Mouse (Mus musculus): ENCODE measurements around the gene Zcchc12. TPM values are rescaled to one million over a fixed set of nuclear protein-coding genes. Genes with fewer than 3 reads are reported as not detected.

The Zcchc12 gene
- 16.6 and 17.3 TPM in 2 replicates for polyA plus RNA-seq (2015; fragmentation: Nextera tagmentation; extraction: Ambion mirVana)

DNA sequence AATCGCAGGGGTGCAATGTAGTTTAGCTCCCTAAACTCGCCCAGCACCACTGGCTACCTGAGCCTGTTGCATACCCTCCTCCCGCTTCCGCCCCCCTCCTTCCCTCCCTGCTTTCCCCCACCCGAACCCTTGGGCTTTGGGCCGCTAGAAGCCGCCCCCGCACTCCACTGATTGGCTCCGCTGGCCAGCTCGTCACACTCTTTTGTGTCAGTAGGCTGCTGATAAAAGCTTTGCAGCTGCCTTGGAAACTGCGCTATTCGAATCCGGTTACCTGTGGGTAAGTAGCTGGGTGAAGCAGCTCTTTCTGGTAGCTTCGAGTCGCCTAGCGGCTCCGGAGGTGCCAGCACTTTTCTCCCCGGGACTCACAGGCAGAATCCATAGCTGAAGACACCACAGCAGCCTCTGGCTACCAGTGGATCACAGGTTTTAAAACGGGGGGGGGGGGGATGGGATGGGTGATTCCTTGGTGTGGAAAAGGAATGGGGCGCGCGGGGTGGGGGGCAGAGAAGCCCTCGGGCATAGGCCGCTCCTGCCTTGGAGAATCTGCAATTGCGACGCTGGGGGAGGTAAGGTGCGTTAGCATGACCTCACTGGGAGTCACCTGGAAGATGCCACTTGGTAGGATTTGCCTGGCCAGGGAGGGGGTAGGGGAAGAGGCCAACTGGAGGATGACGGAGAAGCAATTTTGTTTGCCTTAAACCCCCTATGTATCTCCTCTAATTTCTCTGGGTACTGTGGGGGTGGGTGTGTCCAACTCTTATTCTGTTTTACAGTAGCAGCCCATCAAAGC, at the start of gene Zcchc12:
Gene Zcchc12, plus strand, starts transcription at position 169 of the 790 bp plus-strand sequence.
- Histone ChIP-seq H3K27ac (no peak within 1 kb of the TSS), H3K36me3 (no peaks in the 10 kb centered on the region), H3K9ac (no peak within 1 kb of the TSS), H3K4me3 (replicated peaks) (peak within 1 kb of the TSS; percentile 11; the same call in 1 of the 2 replicates), H3K27me3 (replicated peaks) (no peaks in the 10 kb centered on the region), H3K4me2 (peak within 1 kb of the TSS; percentile 41), H3K4me1 (no peaks in the 10 kb centered on the region), H3K9me3 (no peaks in the 10 kb centered on the region)
- ATAC-seq (ENCODE audit: insufficient read depth, low FRiP score, low read depth): 0 out of 2 replicates have a peak, but pooled peaks have one; percentile 47
- whole genome bisulfite sequencing: 22% methylated on average over 27 of the region's 28 CpGs

DNA sequence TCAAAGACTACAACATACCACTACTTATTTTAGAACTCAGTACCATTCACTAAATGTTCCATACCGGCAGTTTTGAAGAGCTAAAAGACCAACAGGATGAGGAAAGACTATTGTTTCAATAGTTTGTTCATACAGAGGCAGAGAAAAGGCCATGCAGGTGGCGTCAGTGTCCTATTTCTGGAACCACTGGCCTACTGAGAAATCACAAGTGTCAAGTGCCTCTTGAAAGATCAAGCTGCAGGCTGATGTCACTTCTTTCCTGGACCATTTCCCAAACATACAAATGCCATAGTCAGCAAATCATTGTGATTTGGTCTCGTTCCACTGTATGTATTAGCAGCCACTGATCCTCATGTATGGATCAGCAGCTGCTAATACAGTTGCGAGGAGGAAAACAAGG, 49.0 kb upstream of the Zcchc12 start:
- Histone ChIP-seq H3K9me3 (no peaks in the 10 kb centered on the region), H3K27ac (no peak overlapping the region), H3K9ac (no peak overlapping the region), H3K27me3 (replicated peaks) (no peaks in the 10 kb centered on the region), H3K4me2 (no peak overlapping the region), H3K4me1 (no peaks in the 10 kb centered on the region), H3K4me3 (replicated peaks) (no peak overlapping the region), H3K36me3 (no peaks in the 10 kb centered on the region)
- WGBS: 59% methylated on average over 4 of the region's 4 CpGs
- ATAC-seq (ENCODE audit: insufficient read depth, low FRiP score, low read depth): no peak

DNA sequence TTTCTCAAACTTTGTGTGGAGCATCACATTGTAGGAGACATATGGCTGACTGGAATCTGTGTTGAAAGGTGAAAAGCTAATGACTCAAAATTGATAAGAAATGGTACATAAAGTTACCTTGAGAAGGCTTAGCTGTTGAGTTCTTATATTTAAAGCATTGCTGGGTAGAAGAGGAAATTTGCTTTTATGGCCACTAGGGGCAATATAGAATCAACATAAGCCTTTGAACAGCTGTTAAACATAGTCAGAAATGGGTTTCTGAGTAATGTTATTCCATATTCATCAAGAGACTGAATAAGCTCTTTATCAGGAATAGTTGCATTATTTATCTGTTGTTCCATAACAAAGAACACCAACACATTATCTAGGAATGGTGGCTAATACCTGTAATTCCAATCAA, 45.6 kb upstream of the Zcchc12 start:
- Histone ChIP-seq H3K9ac (no peak overlapping the region), H3K4me1 (no peaks in the 10 kb centered on the region), H3K27ac (no peak overlapping the region), H3K9me3 (no peaks in the 10 kb centered on the region), H3K27me3 (replicated peaks) (no peaks in the 10 kb centered on the region), H3K4me2 (no peak overlapping the region), H3K36me3 (no peaks in the 10 kb centered on the region), H3K4me3 (replicated peaks) (no peak overlapping the region)
- ATAC-seq (ENCODE audit: insufficient read depth, low FRiP score, low read depth): no peak

DNA sequence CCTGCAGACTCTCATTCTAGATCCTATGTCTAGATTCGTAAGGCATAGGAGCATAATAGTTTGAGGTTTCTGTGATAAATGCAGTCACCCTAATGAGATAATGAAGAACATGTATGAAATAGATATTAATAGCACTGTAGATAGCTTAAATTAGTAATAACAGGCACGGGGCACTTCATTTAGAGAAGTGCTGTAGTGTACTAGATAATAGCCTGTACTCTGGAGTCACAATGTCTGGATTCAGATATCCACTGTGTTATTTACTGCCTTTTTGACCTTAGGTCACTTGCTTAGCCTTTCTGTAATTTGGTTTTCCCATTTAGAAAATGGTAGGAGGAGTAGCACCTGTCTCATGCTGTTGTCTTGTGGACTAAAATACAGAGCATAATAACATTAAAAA, 39.0 kb upstream of the Zcchc12 start:
- WGBS: 68% methylated on average over 2 of the region's 2 CpGs
- Histone ChIP-seq H3K27ac (no peak overlapping the region), H3K9ac (no peak overlapping the region), H3K9me3 (no peaks in the 10 kb centered on the region), H3K36me3 (no peaks in the 10 kb centered on the region), H3K4me1 (no peaks in the 10 kb centered on the region), H3K4me3 (replicated peaks) (no peak overlapping the region), H3K27me3 (replicated peaks) (no peaks in the 10 kb centered on the region), H3K4me2 (no peak overlapping the region)
- no peak for ATAC-seq (ENCODE audit: insufficient read depth, low FRiP score, low read depth)

DNA sequence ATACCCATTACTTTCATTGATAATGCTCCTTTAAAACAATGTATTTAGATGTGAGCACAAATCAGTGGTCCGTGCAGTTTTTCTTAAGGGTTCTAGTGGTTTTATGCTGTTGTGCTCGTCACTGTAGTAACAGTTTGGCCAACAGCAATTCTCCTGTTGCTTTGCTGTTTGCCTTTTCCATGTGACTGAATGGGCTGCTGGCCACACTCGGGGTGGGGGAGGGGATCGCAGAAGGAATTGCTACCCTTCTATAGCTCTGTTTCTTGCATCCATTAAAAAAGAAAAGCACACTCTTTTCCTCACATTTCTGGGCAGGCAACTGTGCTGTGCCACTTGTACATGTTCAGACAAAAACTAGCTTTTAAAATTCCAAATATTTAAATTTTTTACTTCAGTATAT, 34.1 kb upstream of the Zcchc12 start:
- Histone ChIP-seq H3K36me3 (no peaks in the 10 kb centered on the region), H3K4me2 (no peak overlapping the region), H3K4me1 (no peaks in the 10 kb centered on the region), H3K4me3 (replicated peaks) (no peak overlapping the region), H3K9ac (no peak overlapping the region), H3K27me3 (replicated peaks) (no peaks in the 10 kb centered on the region), H3K27ac (no peak overlapping the region), H3K9me3 (no peaks in the 10 kb centered on the region)
- ATAC-seq (ENCODE audit: insufficient read depth, low FRiP score, low read depth): no peak
- WGBS: 35% methylated on average over 4 of the region's 4 CpGs

DNA sequence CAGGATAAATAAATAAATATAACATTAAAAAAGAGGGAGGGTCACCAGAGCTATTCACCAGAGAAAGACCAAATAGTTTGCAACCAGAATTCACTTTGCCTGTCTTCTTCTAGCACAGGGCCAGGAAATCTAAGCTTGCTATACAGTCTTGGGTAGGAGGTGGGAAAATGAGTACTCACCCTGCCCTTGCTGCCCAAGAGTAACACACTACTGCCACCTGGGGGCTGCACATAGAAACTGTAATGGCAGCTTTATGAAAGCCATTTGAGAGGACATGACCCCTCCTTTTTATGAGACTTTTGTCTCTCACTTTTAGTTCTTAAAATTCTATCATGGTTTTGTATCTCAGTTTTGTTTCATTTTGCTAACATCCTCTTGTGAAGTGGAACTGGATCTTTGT, 12.1 kb upstream of the Zcchc12 start:
- Histone ChIP-seq H3K9ac (no peak overlapping the region), H3K27ac (no peak overlapping the region), H3K4me2 (no peak overlapping the region), H3K4me3 (replicated peaks) (no peak overlapping the region), H3K27me3 (replicated peaks) (no peaks in the 10 kb centered on the region), H3K4me1 (no peaks in the 10 kb centered on the region), H3K36me3 (no peaks in the 10 kb centered on the region), H3K9me3 (no peaks in the 10 kb centered on the region)
- ATAC-seq (ENCODE audit: insufficient read depth, low FRiP score, low read depth): no peak

DNA sequence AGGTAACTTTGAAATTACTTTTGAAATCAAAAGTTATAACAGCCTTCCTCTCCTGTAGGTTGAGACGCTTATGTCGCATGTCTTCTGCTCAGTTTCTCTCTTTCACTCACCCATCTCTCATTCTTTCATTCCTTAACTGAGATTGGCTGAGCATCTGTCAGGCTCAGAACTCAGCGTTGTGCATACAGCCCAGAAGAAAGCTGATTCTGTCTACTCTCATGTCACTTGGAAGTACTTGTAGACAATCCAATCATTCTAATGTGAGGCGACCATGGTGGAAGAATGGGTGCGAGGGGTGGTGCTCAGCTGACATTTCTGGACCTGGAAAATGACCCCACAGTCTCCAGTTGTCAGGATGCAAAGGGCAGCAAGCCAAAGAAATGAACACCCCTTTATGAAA, 9.7 kb upstream of the Zcchc12 start:
- Histone ChIP-seq H3K9me3 (no peaks in the 10 kb centered on the region), H3K4me1 (no peaks in the 10 kb centered on the region), H3K27me3 (replicated peaks) (no peaks in the 10 kb centered on the region), H3K4me2 (no peak overlapping the region), H3K9ac (no peak overlapping the region), H3K4me3 (replicated peaks) (no peak overlapping the region), H3K36me3 (no peaks in the 10 kb centered on the region), H3K27ac (no peak overlapping the region)
- 69% methylated on average over 5 of the region's 5 CpGs for WGBS
- ATAC-seq (ENCODE audit: insufficient read depth, low FRiP score, low read depth): no peak

DNA sequence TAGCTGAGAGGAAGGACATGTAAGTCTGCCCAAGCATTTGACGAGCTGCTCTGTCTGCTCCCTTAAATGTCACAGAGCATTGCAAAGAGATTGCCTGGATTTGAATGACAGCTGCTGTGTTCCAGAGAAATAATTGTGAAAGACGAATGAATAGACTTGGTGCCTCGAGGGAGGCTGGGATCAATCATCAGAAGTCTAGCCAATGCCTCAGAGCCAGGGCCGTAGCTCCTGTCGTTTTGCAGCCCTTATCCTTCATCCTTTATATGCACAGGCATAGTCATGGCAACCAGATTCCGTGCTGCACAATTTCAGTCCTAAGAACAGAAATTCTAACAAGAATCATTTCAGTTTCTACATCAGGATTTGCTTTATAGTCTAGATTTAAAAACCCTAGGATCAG, 9.3 kb upstream of the Zcchc12 start:
- Histone ChIP-seq H3K27me3 (replicated peaks) (no peaks in the 10 kb centered on the region), H3K4me3 (replicated peaks) (no peak overlapping the region), H3K9ac (no peak overlapping the region), H3K4me2 (no peak overlapping the region), H3K36me3 (no peaks in the 10 kb centered on the region), H3K9me3 (no peaks in the 10 kb centered on the region), H3K27ac (no peak overlapping the region), H3K4me1 (no peaks in the 10 kb centered on the region)
- ATAC-seq (ENCODE audit: insufficient read depth, low FRiP score, low read depth): no peak
- WGBS: 50% methylated on average over 6 of the region's 6 CpGs

DNA sequence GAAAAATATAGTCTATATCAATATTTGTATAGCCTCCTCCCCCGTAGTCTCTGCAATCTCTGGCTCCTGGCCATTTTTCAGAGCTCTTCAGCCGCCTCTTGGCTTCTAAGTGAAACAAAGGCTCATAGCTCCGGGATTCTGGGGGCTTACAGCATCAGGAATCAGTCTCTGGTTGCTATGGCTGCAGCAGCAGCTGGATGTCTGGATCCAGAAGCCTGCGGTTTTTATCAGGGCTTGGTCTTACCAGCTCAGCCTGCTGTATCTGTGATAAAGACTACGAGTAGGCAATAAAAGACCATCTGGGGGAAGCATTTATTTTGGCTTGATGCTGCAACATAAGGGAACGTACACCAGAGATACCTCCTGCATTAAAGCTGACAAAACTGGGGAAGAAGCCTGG, 1.8 kb upstream of the Zcchc12 start:
- WGBS: 22% methylated on average over 6 of the region's 6 CpGs
- no peak for ATAC-seq (ENCODE audit: insufficient read depth, low FRiP score, low read depth)
- Histone ChIP-seq H3K4me1 (no peaks in the 10 kb centered on the region), H3K9ac (no peak overlapping the region), H3K27me3 (replicated peaks) (no peaks in the 10 kb centered on the region), H3K9me3 (no peaks in the 10 kb centered on the region), H3K4me3 (replicated peaks) (no peak overlapping the region), H3K36me3 (no peaks in the 10 kb centered on the region), H3K27ac (no peak overlapping the region), H3K4me2 (no peak overlapping the region)

DNA sequence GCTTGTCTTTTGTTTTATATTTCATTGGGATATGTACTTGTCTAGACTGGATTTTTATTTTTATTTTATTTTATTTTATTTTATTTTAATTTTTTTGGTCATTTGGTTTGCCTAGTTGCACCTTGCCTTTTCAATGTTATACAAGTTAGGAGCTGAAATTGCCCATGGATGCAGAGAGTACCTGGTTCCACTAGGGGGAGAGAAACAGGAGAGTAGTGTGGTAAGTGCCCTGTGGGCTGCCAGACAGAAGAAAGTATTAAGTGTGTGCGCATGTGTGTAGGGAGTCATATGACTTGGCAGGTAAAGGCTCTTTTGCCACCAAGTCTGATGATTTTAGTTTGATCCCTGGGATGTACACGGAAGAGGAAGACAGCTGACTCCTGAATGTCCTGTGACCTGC, 13.8 kb downstream of the Zcchc12 start:
- WGBS: 56% methylated on average over 2 of the region's 2 CpGs
- H3K4me1 ChIP-seq: no peaks in the 10 kb centered on the region

DNA sequence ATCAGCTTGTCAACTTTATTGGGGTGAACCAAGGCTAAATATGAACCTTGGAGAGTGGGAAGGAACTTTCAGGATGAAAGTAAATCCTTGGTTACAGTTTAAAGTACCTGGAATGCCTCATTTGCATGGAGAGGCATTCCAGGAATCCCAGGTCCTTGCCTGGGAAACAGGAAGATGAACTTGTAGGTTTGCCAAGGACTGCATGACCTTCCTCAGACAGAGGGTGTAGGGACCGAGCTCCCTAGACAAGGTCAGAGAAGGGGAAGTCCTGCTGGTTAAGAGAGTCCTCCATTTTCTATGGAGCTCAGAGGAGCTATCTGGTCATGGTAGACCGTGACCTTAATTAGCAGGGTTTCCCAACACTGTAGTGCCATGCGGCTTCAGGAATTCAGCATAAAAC, 15.5 kb downstream of the Zcchc12 start:
- no peak overlapping the region for H3K4me3 ChIP-seq (replicated peaks)
- no peaks in the 10 kb centered on the region for H3K36me3 ChIP-seq
- H3K4me2 ChIP-seq: no peak overlapping the region
- ATAC-seq (ENCODE audit: insufficient read depth, low FRiP score, low read depth): no peak
- H3K27me3 ChIP-seq (replicated peaks): no peaks in the 10 kb centered on the region
- no peaks in the 10 kb centered on the region for H3K9me3 ChIP-seq
- H3K27ac ChIP-seq: no peak overlapping the region
- H3K9ac ChIP-seq: no peak overlapping the region
- 74% methylated on average over 3 of the region's 3 CpGs for WGBS
- H3K4me1 ChIP-seq: no peaks in the 10 kb centered on the region

More for the DNA sequence above, 13.8 kb downstream of the Zcchc12 start:
- no peak overlapping the region for H3K4me2 ChIP-seq
- H3K4me3 ChIP-seq (replicated peaks): no peak overlapping the region
- H3K27ac ChIP-seq: no peak overlapping the region
- no peaks in the 10 kb centered on the region for H3K36me3 ChIP-seq
- no peak overlapping the region for H3K9ac ChIP-seq
- no peaks in the 10 kb centered on the region for H3K27me3 ChIP-seq (replicated peaks)
- ATAC-seq (ENCODE audit: insufficient read depth, low FRiP score, low read depth): no peak
- H3K9me3 ChIP-seq: no peaks in the 10 kb centered on the region

DNA sequence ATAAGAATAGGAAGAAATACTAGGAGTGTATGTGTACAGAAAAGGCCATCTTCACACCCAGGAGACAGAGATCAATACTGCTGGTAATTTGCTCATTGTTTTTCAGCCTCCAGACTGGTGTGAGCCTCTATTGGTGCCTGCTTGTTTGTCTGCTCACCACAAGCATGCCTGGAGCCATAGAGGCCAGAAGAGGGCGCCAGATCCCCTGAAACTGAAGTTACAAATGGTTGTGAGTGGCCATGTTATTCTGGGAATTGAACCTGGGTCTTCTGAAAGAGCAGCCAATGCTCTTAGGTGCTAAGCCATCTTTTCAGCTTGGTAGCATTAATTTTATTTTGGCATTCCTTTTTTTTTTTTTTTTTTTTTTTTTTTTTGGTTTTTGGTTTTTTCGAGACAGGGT, 25.7 kb downstream of the Zcchc12 start:
- ATAC-seq (ENCODE audit: insufficient read depth, low FRiP score, low read depth): no peak
- Histone ChIP-seq H3K9ac (no peak overlapping the region), H3K27me3 (replicated peaks) (no peaks in the 10 kb centered on the region), H3K4me1 (no peaks in the 10 kb centered on the region), H3K36me3 (no peaks in the 10 kb centered on the region), H3K4me3 (replicated peaks) (no peak overlapping the region), H3K9me3 (no peaks in the 10 kb centered on the region), H3K27ac (no peak overlapping the region), H3K4me2 (no peak overlapping the region)
- WGBS: 35% methylated on average over 2 of the region's 2 CpGs

DNA sequence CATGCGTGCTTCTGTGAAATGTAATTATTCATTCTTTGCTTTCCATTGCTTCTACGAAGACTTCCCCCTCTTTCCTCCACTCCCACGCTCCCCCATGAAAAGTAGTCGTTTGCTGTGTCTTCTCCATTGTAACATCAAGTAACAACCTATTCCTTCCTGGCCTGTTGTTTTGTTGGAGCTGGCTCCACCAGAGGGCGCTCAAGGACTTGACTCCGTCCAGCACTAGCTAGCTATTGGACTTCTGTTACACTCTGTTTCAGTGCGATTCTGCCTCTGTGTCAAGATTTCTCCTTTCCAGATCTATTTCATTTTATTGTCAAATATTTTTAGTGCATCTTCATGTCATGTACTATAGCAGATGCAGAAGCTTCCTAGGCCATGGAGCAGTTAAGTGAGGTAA, 30.1 kb downstream of the Zcchc12 start:
- H3K9me3 ChIP-seq: no peaks in the 10 kb centered on the region
- H3K4me1 ChIP-seq: no peaks in the 10 kb centered on the region
- H3K36me3 ChIP-seq: no peaks in the 10 kb centered on the region
- no peak overlapping the region for H3K27ac ChIP-seq
- WGBS: 15% methylated on average over 7 of the region's 7 CpGs
- H3K27me3 ChIP-seq (replicated peaks): no peaks in the 10 kb centered on the region
- ATAC-seq (ENCODE audit: insufficient read depth, low FRiP score, low read depth): no peak
- no peak overlapping the region for H3K4me2 ChIP-seq
- no peak overlapping the region for H3K9ac ChIP-seq
- no peak overlapping the region for H3K4me3 ChIP-seq (replicated peaks)

All from stomach, embryonic 15.5 days (tissue).